Mouse (Mus musculus) stomach, embryonic 15.5 days (tissue): ENCODE data around the gene Klk4. TPM values are rescaled to one million over a fixed set of nuclear protein-coding genes. Genes with fewer than 3 reads are reported as not detected.

Experiments used
- ATAC-seq: fragments of 200-750 bp; cut with Nextera tagmentation; 2 replicates; pipeline ENCODE4 v1.8.0; 2017; ENCODE audit warnings: low read depth, moderate number of reproducible peaks, moderate TSS enrichment; ENCODE audit not compliant: insufficient read depth, low FRiP score
- H3K27ac ChIP-seq: fragments of 300-500 bp; sonication (generic); 2 replicates; pipeline ENCODE4 v1.5.1; 2015; ENCODE audit warnings: mild to moderate bottlenecking, inconsistent platforms
- H3K27me3 ChIP-seq: fragments of 300-500 bp; sonication (generic); replicated peaks from 2 replicates; pipeline ENCODE4 v1.6.1; 2015; ENCODE audit warnings: inconsistent platforms
- H3K36me3 ChIP-seq: fragments of 300-500 bp; sonication (generic); 2 replicates; pipeline ENCODE4 v1.6.1; 2015; ENCODE audit warnings: inconsistent platforms
- H3K4me1 ChIP-seq: fragments of 300-500 bp; sonication (generic); 2 replicates; pipeline ENCODE4 v1.6.1; 2015; ENCODE audit warnings: inconsistent platforms
- H3K4me2 ChIP-seq: fragments of 300-500 bp; sonication (generic); 2 replicates; pipeline ENCODE4 v1.6.1; 2015; ENCODE audit warnings: mild to moderate bottlenecking, inconsistent platforms
- H3K4me3 ChIP-seq: fragments of 300-500 bp; sonication (generic); replicated peaks from 2 replicates; pipeline ENCODE4 v1.5.1; 2015; ENCODE audit warnings: inconsistent platforms
- H3K9ac ChIP-seq: fragments of 300-500 bp; sonication (generic); 2 replicates; pipeline ENCODE4 v1.6.1; 2015; ENCODE audit warnings: inconsistent platforms
- H3K9me3 ChIP-seq: fragments of 300-500 bp; sonication (generic); 2 replicates; pipeline ENCODE4 v1.6.1; 2016; ENCODE audit warnings: inconsistent platforms
- whole genome bisulfite sequencing: fragments of 180-500 bp; shearing (Covaris S2); methylation state at CpG from one replicate; pipeline ENCODE4 v1.1.7; 2015; 5-methylcytosine and 5-hydroxymethylcytosine counted together
- polyA plus RNA-seq: library from polyadenylated mRNA; unstranded; fragments of >200 nt; fragmentation: Nextera tagmentation; extraction: Ambion mirVana; gene quantifications from 2 replicates; pipeline ENCODE4 v1.2.1, GENCODE M21; 2015

The Klk4 gene
- polyA plus RNA-seq, 1 experiment from 2014 or later: not detected

- Histone ChIP-seq H3K4me1 (no peaks in the 10 kb centered on the region), H3K9me3 (no peaks in the 10 kb centered on the region), H3K4me3 (no peak overlapping the region), H3K4me2 (no peak overlapping the region), H3K36me3 (no peaks in the 10 kb centered on the region), H3K9ac (no peak overlapping the region), H3K27me3 (0 out of 2 replicates have a peak, but pooled peaks cover 4% of the 10 kb centered on the region), H3K27ac (peak overlapping the region; percentile 7; the same call in 1 of the 2 replicates)
- WGBS: 57% methylated on average over 4 of the region's 4 CpGs
- ATAC-seq: peak; percentile 83; the same call in 1 of the 2 replicates
These were observed 4.5 kb upstream of the Klk4 start for GRCm38 (mm10) chr7:43876444-43876843.

GRCm38 (mm10) chr7:43878281-43878680, 2.7 kb upstream of the Klk4 start:
- Histone ChIP-seq H3K4me1 (no peaks in the 10 kb centered on the region), H3K9me3 (no peaks in the 10 kb centered on the region), H3K27me3 (0 out of 2 replicates have a peak, but pooled peaks cover 5% of the 10 kb centered on the region), H3K4me2 (no peak overlapping the region), H3K4me3 (no peak overlapping the region), H3K27ac (no peak overlapping the region), H3K36me3 (no peaks in the 10 kb centered on the region), H3K9ac (no peak overlapping the region)
- ATAC-seq: no peak
- 39% methylated on average over 1 of the region's 1 CpGs for WGBS

- ATAC-seq: no peak; the same call in 1 of the 2 replicates
- Histone ChIP-seq H3K27ac (no peak overlapping the region), H3K36me3 (no peaks in the 10 kb centered on the region), H3K9ac (no peak overlapping the region), H3K9me3 (no peaks in the 10 kb centered on the region), H3K4me1 (no peaks in the 10 kb centered on the region), H3K4me3 (no peak overlapping the region), H3K27me3 (0 out of 2 replicates have a peak, but pooled peaks cover 5% of the 10 kb centered on the region), H3K4me2 (no peak overlapping the region)
- WGBS: 18% methylated on average over 4 of the region's 4 CpGs
These were observed 1.4 kb downstream of the Klk4 start for GRCm38 (mm10) chr7:43882346-43882745.

GRCm38 (mm10) chr7:43882811-43883210, 1.9 kb downstream of the Klk4 start:
- no peaks in the 10 kb centered on the region for H3K9me3 ChIP-seq
- no peaks in the 10 kb centered on the region for H3K4me1 ChIP-seq
- H3K36me3 ChIP-seq: no peaks in the 10 kb centered on the region
- no peak overlapping the region for H3K27ac ChIP-seq
- no peak overlapping the region for H3K4me2 ChIP-seq
- H3K4me3 ChIP-seq: no peak overlapping the region
- 0 out of 2 replicates have a peak, but pooled peaks cover 5% of the 10 kb centered on the region for H3K27me3 ChIP-seq
- no peak overlapping the region for H3K9ac ChIP-seq
- no peak for ATAC-seq
- whole genome bisulfite sequencing: 33% methylated on average over 4 of the region's 4 CpGs

- Histone ChIP-seq H3K27ac (no peak overlapping the region), H3K4me3 (no peak overlapping the region), H3K27me3 (0 out of 2 replicates have a peak, but pooled peaks cover 5% of the 10 kb centered on the region), H3K4me1 (no peaks in the 10 kb centered on the region), H3K4me2 (no peak overlapping the region), H3K9me3 (no peaks in the 10 kb centered on the region), H3K36me3 (no peaks in the 10 kb centered on the region), H3K9ac (no peak overlapping the region)
- 10% methylated on average over 14 of the region's 14 CpGs for WGBS
- ATAC-seq: peak; percentile 27; the same call in 1 of the 2 replicates
These were observed 2.6 kb downstream of the Klk4 start for GRCm38 (mm10) chr7:43883547-43883946.

- no peak overlapping the region for H3K27ac ChIP-seq
- WGBS: 51% methylated on average over 5 of the region's 5 CpGs
- no peak for ATAC-seq
These were observed 10.4 kb downstream of the Klk4 start for GRCm38 (mm10) chr7:43891365-43891764.

GRCm38 (mm10) chr7:43891788-43892187, 10.8 kb downstream of the Klk4 start:
- Histone ChIP-seq H3K4me3 (no peak overlapping the region), H3K36me3 (no peaks in the 10 kb centered on the region), H3K4me1 (no peaks in the 10 kb centered on the region), H3K27me3 (no peaks in the 10 kb centered on the region), H3K4me2 (no peak overlapping the region), H3K9me3 (no peaks in the 10 kb centered on the region), H3K9ac (no peak overlapping the region), H3K27ac (no peak overlapping the region)
- 39% methylated on average over 3 of the region's 3 CpGs for WGBS
- no peak for ATAC-seq

More at GRCm38 (mm10) chr7:43891365-43891764, 10.4 kb downstream of the Klk4 start:
- H3K4me2 ChIP-seq: no peak overlapping the region
- H3K9me3 ChIP-seq: no peaks in the 10 kb centered on the region
- no peak overlapping the region for H3K4me3 ChIP-seq
- no peaks in the 10 kb centered on the region for H3K4me1 ChIP-seq
- no peaks in the 10 kb centered on the region for H3K36me3 ChIP-seq
- no peak overlapping the region for H3K9ac ChIP-seq
- H3K27me3 ChIP-seq: no peaks in the 10 kb centered on the region

- H3K27ac ChIP-seq: no peak overlapping the region
- H3K27me3 ChIP-seq: no peaks in the 10 kb centered on the region
- no peak overlapping the region for H3K4me3 ChIP-seq
- 26% methylated on average over 1 of the region's 1 CpGs for WGBS
- H3K36me3 ChIP-seq: no peaks in the 10 kb centered on the region
- no peaks in the 10 kb centered on the region for H3K4me1 ChIP-seq
- no peak overlapping the region for H3K9ac ChIP-seq
- no peaks in the 10 kb centered on the region for H3K9me3 ChIP-seq
- ATAC-seq: peak; percentile 83
- no peak overlapping the region for H3K4me2 ChIP-seq
These were observed 13.9 kb downstream of the Klk4 start for GRCm38 (mm10) chr7:43894836-43895235.

- Histone ChIP-seq H3K27me3 (no peaks in the 10 kb centered on the region), H3K4me3 (no peak overlapping the region), H3K36me3 (no peaks in the 10 kb centered on the region), H3K27ac (no peak overlapping the region), H3K4me2 (no peak overlapping the region), H3K9me3 (no peaks in the 10 kb centered on the region), H3K9ac (no peak overlapping the region), H3K4me1 (no peaks in the 10 kb centered on the region)
- WGBS: 57% methylated on average over 9 of the region's 9 CpGs
- peak; percentile 84 for ATAC-seq
These were observed 33.9 kb downstream of the Klk4 start for GRCm38 (mm10) chr7:43914821-43915220.

GRCm38 (mm10) chr7:43918426-43918825, 37.5 kb downstream of the Klk4 start:
- no peak overlapping the region for H3K4me2 ChIP-seq
- WGBS: 82% methylated on average over 13 of the region's 13 CpGs

GRCm38 (mm10) chr7:43918871-43919270, 37.9 kb downstream of the Klk4 start:
- Histone ChIP-seq H3K4me3 (no peak overlapping the region), H3K27ac (no peak overlapping the region), H3K27me3 (no peaks in the 10 kb centered on the region), H3K9me3 (no peaks in the 10 kb centered on the region), H3K9ac (no peak overlapping the region), H3K4me2 (no peak overlapping the region), H3K36me3 (no peaks in the 10 kb centered on the region), H3K4me1 (no peaks in the 10 kb centered on the region)
- 64% methylated on average over 8 of the region's 8 CpGs for WGBS
- no peak for ATAC-seq

More at GRCm38 (mm10) chr7:43918426-43918825, 37.5 kb downstream of the Klk4 start:
- no peaks in the 10 kb centered on the region for H3K36me3 ChIP-seq
- H3K4me1 ChIP-seq: no peaks in the 10 kb centered on the region
- H3K27me3 ChIP-seq: no peaks in the 10 kb centered on the region
- H3K27ac ChIP-seq: no peak overlapping the region
- no peak for ATAC-seq
- H3K4me3 ChIP-seq: no peak overlapping the region
- no peak overlapping the region for H3K9ac ChIP-seq
- H3K9me3 ChIP-seq: no peaks in the 10 kb centered on the region

- peak; percentile 80 for ATAC-seq
- Histone ChIP-seq H3K9ac (no peak overlapping the region), H3K4me2 (no peak overlapping the region), H3K27ac (no peak overlapping the region), H3K27me3 (no peaks in the 10 kb centered on the region), H3K4me3 (no peak overlapping the region), H3K9me3 (no peaks in the 10 kb centered on the region), H3K4me1 (no peaks in the 10 kb centered on the region), H3K36me3 (no peaks in the 10 kb centered on the region)
- 27% methylated on average over 14 of the region's 14 CpGs for WGBS
These were observed 38.8 kb downstream of the Klk4 start for GRCm38 (mm10) chr7:43919559-43920451.
